Mouse (Mus musculus): ENCODE results near the gene Tox2.

The Tox2 gene

DNA sequence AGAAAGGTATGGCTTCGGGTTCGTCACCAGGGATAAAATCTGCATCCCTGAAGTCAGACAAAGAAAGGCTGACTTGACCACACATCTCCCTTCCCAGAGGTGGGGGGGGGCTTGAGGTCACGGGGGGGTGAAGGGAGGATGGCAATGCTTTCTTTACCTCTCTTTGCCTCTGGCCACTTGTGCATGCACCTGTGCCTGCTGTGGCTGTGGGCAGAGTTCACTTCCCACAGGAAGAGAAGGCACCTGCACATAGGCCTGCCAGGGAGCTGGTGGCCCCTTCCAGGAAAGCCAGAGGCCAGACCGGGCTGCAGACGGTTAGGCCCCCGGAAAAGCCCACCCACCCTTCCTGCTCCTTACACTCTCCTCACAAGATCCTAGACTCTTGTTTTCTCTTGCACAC lies 128.5 kb downstream of the Tox2 start:
- DNase-seq, result no peak

DNA sequence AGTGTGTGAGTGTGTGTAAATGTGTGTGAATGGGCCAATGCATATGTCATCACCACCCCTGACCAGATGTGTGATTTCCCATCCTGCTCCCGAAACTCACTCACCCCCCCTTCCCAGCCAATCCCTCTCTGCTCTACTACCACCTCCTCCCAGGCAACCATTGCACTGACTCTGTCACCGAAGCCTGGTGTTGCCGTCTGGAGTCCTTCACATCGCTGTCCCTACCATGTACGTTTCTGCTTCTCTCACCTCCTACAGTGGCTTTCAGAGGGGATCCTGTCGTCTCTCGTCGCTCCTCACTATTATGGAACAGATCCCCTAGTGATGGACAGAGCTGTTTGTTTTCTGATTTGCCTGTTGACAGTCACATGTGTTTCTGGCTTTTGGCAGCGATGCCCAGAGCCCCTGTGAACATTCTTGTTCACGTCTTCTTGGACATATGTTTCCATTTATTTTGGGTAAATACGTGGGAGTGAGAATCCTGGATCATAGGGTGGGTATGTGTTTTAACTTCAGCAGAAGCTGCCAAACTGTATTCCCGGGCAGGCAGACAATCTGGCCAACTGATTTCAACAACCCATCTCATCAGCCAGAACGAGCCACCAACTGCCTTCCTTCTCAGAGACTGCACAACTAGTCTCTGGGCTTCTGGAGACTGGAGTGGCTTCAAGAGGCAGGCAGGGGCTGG lies 129.6 kb downstream of the Tox2 start:
- no peak for DNase-seq

DNA sequence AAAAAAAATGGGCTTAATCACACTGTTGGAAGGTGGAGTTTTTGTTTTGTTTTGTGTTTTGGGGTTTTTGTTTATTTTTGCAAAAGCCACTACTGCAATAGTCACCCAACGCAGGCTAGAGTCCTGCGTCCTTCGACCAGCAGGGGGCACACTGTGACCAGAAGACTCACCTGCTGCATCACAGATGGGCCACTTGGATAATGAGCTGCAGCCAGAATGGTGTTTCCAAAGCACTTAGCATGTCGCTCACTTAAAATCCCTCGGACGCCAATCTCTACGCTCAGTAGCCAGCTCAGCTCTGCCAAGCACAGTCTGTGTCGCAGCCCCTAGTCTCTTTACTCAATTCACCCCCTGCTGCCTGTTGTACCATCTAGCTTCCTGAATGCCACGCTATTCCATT lies 137.3 kb downstream of the Tox2 start:
- peak; percentile 68 to 69 for DNase-seq

DNA sequence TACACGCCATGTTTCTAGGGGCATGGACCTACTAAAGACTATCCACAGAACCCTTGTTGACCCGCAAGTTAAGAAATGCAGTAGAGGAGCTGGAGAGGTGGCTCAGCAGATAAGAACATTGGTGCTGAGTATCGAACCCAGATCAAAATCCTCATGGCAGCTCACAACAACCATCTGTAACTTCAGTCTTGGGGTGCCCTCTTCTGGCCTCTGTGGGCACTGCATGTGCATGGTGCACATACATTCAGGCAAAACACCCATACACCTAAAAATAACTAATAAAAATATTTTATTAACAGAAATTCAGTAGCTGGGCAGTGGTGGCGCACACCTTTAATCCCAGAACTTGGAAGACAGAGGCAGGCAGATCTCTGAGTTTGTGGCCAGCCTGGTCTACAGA lies 140.7 kb downstream of the Tox2 start:
- peak in 1 of 2 experiments; percentile 29 for DNase-seq

DNA sequence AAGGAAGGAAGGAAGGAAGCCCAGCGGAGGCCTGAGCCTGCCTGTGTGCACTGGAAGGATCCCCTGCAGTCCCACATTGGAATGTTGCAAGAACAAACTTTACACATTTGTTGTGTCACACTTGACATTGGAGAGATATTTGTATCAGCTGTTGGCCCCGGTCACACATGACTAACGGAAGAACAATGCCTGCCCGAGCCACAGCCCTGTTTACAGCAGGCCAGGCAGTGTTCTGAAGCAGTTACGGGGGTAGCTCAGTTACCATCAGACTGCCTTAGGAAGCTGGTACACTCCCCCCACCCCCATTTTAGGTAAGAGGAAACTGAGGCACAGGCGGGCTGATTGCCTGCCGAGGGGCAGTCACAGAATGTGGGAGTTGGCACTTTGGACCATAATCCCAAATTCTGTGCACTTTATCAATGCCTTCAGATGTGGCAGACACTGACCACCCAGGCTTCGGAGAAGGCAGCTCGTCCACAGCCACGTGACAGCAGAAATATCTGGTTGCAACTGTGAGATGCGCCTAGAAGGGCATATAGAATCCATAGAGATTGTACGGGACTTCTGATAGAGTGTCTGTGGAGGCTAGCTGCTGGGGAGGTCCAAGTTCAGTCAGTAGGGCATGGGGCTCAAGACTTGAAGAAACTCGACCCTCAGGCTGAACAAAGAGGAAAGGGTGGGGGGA lies 142.2 kb downstream of the Tox2 start:
- DNase-seq, result peak; percentile 36 to 61

DNA sequence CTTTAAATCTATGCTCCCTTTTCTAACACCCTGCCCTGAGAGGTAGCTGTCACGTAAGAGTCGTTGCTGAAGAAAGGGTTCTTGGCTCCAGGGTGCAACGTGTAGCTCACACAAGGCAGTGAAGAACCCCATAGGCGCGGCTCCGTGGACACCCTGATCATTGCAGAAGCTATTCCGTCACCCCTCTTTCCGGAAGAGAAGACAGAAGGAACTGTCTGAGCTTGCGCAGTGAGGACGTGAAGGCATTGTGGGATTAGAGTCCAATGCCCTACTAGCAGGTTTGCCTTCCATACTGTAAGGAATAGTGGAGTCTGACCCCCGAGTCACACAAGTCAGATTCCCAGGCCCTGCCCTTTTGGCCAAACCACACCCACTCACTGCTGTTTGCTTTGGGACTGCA lies 143.6 kb downstream of the Tox2 start:
- DNase-seq, result no peak

DNA sequence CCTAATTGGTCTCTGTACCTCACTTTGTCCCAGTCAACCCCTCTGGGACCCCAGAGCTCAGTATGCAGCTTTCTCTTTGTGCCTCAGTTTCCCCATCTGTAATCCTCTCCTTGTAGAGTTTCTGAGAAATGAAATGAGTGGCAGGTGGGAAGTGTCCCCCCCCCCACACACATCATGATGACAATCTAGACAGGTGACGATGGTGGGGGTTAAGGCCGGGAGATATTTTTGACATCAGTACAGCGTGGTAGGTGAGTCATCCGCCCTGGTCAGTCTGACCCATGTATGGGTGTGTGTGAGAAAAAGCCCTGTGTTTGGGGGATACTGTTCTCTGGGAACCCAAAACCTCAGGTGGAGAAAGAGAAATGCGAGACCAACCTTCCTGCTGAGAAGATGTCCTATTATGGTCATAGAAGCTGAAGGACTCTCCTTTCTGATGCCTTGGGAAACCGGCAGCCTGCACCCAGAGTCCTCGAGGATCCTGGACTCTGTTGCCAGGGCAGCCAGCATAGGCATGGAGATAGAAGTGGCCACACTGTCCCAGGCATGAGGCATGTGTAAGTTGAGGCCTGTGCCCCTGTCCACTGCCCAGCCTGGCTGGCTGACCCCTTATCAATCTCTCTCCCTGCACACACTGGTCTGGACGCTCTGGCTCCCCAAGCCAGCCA lies 144.7 kb downstream of the Tox2 start:
- DNase-seq, result no peak

DNA sequence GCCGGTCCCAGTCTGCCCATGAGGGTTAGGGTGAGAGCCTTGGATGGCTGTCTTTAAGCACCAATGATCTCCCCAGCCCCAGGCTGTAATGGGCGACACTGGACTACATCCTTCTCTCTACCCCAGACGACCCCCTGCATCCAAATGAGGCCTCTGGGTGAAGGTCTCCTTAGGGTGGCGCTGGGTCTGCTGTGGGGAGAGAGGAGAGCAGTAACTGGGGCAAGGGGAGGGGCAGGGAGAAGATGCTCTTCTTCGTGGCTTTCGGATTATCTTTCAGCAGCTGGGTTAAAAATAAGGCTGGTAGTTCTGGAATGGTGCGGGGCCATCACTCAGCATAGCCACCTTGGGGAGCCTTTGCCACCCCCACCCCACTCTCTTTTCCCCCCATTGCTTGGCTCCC lies 145.8 kb downstream of the Tox2 start:
- no peak for DNase-seq

DNA sequence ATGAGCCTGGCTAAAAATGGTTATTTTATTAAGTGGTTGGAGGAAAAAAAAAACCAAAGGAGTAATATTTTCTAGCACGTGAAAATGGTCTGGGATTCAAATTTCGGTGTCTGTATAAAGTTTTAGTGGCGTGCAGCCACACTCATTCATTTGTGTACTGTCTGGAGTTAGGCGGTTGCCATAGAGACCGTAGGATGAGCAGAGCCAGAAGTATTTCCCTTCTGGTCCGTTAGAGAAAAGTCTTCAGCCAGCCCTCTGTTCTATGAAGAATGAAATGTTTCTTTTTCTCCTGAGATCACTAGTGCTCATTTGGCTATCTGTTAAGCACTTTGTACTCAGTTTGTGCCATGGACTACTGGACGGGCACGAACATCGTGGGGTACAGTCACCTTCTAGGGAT lies 146.5 kb downstream of the Tox2 start:
- DNase-seq, result no peak

DNA sequence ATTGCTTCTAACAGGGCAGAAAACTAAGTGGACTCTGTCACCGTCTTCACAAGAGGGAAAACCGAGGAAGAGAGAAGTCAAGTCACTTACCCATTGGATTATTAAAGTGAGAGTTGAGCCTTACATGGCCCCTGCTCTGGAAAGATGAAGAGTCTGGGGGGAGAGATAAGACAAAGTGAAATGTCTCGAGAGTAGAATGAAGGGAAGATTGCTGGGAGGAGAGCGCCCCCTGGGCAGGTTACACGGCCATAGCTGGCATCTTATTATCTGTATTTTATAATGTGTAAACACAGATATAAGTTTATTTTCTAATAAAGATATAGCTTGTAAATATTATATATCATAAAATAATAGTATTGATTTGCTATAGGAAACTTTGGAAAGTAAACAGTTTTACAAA lies 147.5 kb downstream of the Tox2 start:
- no peak for DNase-seq

DNA sequence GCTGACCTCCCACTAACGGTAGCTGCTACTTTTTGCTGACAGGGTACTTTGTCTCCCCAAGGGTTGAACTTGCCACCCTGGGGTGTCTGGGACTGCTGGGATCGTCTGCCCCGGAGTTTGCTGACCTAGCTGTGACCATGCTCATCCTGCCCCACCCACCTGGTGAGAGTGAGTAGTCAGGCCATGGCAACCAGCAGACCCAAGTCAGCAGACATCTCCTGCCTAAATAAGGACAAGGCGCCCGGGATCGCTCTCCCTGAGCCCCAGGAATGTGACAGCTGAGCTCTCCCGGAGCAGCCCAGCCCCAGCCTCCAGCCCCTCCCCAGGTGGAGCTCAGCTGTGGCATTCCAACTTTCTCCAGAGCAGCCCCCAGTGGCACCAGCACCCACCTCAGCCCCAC lies 150.8 kb downstream of the Tox2 start:
- DNase-seq, result peak in 1 of 2 experiments; percentile 43

DNA sequence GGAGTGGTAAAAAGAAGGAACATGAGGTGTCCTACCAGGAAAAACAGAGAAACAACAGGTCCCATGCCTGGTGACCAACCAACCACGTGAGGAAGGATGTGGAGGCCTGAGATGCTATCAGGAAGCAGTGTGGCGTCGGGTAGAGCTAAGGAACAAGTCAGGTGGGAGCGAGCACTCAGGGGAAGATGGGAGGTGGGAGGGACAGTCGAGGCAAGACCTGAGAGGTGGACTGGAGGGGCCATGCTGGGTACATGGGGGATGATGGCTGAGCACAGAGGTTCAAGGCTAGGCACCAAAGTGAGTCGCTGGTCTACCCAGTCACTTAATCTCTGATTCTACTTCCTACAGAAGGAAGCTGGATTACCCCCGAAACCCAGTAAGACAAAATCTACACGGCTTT lies 152.7 kb downstream of the Tox2 start:
- DNase-seq, result no peak

DNA sequence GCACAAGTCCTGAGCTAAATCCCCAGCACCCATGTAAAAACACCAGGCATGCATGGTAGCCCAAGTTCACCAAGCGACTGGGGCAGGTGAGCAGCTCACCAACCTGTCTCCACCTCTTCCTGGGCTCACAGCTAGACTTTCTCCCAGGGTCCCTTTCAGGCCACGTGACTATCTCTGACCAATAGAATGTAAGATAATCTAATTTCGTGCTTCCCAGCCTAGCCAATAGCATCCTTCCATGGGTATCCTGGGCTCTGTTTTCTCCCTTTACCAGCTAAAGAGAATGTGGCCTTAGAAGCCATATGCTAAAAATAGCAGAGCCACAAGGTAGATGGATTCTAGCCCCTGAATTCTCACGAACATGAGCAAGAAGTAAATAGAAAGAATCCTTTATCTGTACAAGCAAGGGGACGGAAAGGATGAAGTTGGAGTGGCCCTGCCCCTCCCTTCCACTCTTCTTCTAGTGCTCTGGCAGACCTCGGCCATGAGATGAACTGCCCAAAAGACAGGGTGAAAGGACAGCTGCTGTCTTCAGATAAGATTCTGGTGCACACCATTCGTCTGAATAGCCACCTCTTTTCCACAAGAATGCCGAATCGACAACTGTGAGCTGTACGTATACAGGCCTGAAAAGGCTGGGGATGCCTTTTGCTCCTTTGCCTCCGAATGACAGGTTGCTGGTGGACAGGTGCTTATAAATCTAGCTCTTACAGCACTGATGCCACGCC lies 153.4 kb downstream of the Tox2 start:
- DNase-seq, result no peak

DNA sequence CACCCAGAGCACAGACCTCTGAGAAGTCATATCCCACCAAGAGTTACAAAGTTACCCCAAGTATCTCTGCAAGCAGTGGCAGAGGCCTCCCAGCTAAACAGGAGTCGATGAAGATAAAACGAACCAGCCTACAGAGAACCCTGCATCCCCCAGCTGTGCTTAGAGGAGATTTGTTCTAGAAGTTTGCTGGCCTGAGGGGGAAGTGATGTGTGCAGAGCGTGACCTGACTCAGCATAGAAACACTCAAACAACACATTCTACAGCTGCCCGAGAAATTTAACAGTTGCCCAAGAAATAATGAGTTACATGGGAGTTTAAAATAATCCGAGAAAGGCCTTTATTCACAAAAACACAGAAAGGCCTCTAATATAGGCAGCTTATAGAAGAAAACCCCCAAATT lies 155.7 kb downstream of the Tox2 start:
- DNase-seq, result no peak

DNA sequence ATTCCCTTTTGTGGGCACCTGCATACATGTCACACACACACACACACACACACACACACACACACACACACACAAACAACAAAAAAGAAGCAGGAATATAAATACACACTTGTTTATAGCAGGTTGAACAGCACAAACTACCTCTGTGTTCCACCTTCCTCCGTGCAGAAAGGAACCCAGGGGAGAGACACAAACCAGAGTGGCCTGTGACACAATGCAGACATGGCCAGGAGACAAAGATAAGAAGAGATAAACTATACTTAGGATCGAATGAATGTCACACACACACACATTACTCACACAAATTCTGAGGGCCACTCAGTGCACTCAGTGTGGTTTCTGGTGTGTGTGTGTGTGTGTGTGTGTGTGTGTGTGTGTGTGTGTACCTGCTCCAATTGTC lies 156.3 kb downstream of the Tox2 start:
- no peak for DNase-seq

DNA sequence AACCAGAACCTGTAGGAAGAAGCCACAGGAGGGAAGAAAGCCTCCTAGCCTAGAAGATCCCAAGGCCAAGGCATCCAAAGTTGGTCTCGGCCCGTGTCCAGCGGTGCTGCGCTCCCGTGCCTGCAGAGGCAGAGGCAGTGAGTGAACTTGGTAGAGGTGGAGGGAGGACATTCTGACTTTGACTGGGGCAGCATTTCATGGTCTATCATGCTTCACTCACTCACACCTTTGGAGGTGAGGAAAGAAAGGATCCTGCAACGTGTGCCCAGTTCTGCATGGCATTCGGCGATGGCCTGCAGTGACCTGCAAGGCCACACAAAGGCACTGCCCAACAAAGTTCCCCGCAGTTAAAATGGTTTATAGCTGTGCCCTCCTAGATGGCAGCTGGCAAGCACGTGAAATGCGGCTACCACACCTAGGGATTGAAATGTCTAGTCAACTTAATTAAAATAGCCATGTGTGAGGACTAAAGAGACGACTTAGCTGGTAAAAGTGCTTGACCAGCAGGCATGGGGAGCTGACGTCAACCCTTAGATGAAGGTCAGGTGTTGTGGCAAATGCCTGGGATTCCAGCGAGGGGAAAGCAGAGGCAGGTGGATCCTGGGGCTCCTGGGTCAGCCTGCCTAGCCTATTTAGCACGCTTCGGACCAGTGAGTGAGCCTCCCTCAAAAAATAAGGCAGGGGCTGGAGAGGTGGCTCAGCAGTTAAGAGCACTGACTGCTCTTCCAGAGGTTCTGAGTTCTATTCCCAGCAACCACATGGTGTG lies 158.1 kb downstream of the Tox2 start:
- DNase-seq, result no peak

DNA sequence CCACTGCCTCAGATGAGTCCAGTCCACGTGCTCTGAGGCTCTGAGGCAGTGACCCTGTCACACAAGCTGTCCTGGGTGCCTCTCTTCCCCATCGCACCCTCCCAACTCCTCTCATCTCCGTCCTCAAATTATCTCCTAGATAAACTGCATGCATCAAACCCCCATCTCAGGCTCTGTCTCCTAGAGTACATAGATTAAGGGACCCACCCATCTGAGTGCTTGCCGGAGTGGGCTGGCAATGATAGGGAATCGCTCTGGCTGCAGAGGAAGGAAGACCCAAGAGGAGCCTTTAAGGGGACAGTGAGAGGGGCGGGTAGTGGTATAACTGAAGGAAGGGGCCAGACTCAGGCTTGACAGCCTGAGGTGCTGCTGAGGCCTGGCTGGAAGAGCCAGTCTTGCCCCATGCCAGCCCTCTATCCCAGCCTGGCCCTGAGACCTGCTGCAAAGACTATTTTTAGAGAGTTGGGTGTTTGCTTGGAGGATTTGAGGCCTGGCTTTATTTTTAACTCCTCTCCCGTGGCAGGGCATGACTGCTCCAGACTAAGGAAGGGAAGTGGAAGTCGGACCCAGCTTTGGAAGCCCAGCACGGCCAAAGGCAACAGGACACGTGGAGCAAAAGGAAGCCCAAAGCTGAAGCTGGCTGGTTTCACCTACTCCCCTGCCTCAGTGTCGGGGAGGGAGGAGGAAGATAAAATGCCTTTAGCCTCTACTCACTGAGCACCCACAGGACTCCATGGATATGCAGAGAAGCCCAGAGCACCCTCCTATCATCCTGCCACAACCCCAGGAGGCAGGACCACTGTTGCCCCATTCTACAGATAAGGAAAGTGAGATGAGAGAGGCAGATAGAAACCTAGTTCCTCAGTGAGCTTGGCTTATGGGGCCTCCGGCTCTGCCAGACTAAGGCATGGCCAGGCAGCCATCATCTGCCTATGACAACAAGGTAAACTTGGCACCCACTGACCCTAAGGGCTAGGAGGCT lies 160.3 kb downstream of the Tox2 start:
- DNase-seq, result peak in 1 of 2 experiments; percentile 39

DNA sequence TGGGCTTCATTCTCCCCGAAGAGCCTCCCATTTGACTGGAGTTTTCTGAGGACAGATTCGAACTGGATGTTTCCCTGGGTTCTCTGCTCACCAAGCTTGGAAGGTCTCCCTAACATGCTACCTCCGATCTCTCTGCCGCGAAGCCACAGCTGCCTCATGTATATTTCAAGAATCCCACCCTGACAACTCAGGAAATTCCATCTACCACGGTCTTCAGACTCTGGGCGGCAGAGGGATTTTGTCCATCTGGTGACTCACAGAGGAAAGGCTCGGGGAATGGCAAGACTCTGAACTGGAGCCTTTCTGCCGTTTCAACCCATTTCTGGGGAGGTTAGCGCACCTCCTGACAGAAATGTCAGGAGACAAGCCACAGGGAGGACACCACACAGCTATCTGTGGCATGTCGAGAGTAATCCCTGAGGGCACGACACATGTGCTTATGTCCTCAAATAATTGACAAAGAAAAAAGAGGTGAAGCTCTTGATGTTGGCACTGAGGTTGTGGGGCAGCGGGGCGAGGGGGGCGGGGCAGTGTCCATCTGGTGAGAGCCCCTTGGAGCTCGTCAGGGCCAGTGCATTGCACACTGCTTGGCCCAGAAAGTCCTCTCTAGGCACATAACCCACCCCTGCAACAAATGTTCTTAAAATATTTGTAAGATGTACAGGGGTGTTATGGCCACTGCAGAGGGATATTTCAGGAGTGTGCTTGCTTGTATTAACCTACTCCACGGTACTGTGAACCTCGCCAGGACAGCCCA lies 162.0 kb downstream of the Tox2 start:
- DNase-seq, result peak; percentile 39 to 75

DNA sequence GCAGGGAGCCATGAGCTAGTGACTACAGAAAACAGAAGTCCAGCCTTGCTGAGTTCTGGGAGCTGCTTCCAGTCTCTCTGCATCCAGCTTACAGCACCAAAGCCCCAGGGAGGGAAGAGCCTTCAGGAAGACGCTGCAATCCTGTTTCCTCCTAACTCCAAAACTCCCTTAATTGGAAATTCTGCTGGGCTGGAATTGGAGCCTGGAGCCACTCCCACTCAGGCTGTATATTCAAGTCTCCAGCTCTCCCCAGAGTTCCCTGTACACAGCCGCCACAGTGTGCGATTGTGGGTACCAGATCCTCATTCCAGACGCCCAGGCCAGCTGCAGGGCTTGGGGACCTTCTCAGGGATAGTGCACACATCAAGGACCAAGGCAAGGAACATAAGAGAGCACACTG lies 167.2 kb downstream of the Tox2 start:
- DNase-seq, result peak; percentile 45 to 52

DNA sequence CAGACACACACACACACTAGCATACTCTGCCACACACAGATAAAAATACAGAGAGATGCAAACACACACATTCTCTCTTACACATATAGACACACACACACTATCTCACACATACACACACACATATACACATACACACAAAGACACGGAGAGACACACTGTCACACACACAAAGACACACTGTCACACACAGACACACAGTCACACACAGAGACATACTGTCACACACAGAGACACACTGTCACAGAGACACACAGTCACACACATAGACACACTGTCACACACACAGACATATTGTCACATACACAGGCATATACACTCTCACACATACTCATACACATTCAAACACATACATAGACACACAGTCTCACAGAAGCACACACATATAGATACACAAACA lies 169.7 kb downstream of the Tox2 start:
- no peak for DNase-seq

Data from lung, postnatal 4 days (tissue).